Mouse (Mus musculus) left cerebral cortex, postnatal 14 days (tissue): ENCODE measurements around the gene Gm10837. TPM values are rescaled to one million over a fixed set of nuclear protein-coding genes. Genes with fewer than 3 reads are reported as not detected.
A peak's percentile ranks its signal among the peaks of the same experiment; 100 is the strongest.

Experiments
- DNase-seq, 2 experiments: peaks; one replicate each; pipeline ENCODE4 v3.0.0; 2021 to 2022; ENCODE audit warnings: low spot score in 2 of 2, mixed read lengths in 1 of 2
- intact Hi-C: fragments of 180-260 bp; cut with DNase I; formaldehyde crosslinking; loops from one replicate; pipeline ENCODE4 v1.15.1; 2025
- total RNA-seq, 2 experiments: library from RNA; stranded (reverse); gene quantifications; 2 replicates each; pipeline ENCODE4 v1.2.3; 2021

Gene Gm10837
- total RNA-seq, 2 experiments from 2014 or later, result 0.31 TPM; not detected in 1

GRCm38 (mm10) chr14:122489686-122490414, 536 bp upstream of the Gm10837 start:
- intact Hi-C loops, result loop anchor here (5.0 kb wide), 1 partner anchor 387 kb away; no protein-coding TSS in a partner anchor
- no peak for DNase-seq

GRCm38 (mm10) chr14:122491521-122491920, 1.1 kb downstream of the Gm10837 start:
- no peak for DNase-seq
- intact Hi-C loops, result no loop called here

- intact Hi-C loops, result no loop called here
- no peak for DNase-seq
These were observed 1.6 kb downstream of the Gm10837 start for GRCm38 (mm10) chr14:122492015-122492414.

- no peak for DNase-seq
- intact Hi-C loops, result loop anchor here (2.0 kb wide), 1 partner anchor 368 kb away; no protein-coding TSS in a partner anchor
These were observed 18.7 kb downstream of the Gm10837 start for GRCm38 (mm10) chr14:122509058-122509457.

- no peak for DNase-seq
- intact Hi-C loops, result no loop called here
These were observed 21.1 kb downstream of the Gm10837 start for GRCm38 (mm10) chr14:122511519-122511918.

GRCm38 (mm10) chr14:122513511-122514036, 23.2 kb downstream of the Gm10837 start:
- DNase-seq, result no peak
- intact Hi-C loops, result no loop called here

- intact Hi-C loops, result no loop called here
- DNase-seq, result no peak
These were observed 38.1 kb downstream of the Gm10837 start for GRCm38 (mm10) chr14:122528475-122528874.

- intact Hi-C loops, result no loop called here
These were observed 43.9 kb downstream of the Gm10837 start, which contains the start of gene Pcca for GRCm38 (mm10) chr14:122534017-122534924. Gene Pcca, plus strand, starts transcription at chr14:122534324.

GRCm38 (mm10) chr14:122535986-122536385, 45.6 kb downstream of the Gm10837 start:
- DNase-seq, result no peak
- intact Hi-C loops, result no loop called here

More at GRCm38 (mm10) chr14:122534017-122534924, 43.9 kb downstream of the Gm10837 start, which contains the start of gene Pcca:
- peak; percentile 96 to 98 for DNase-seq

Other genes with a start within 250 kb of the Gm10837 start
- gene Gm5089, start 39.5 kb upstream of the Gm10837 start, total RNA-seq, result under 1 TPM in 1 of 2 experiments, not detected in 1; 0.18 TPM
- 1 to 10 TPM; 3.2 to 4.7 TPM for gene Zic5, start 24.9 kb upstream of the Gm10837 start, total RNA-seq
- gene Zic2, start 15.2 kb upstream of the Gm10837 start, total RNA-seq, result 10 to 100 TPM; 20.1 to 22.1 TPM
- gene Pcca, start 43.7 kb downstream of the Gm10837 start, total RNA-seq, result 10 to 100 TPM; 30.2 to 34.4 TPM